Mouse (Mus musculus) liver, embryonic 16.5 days (tissue): ENCODE measurements around the gene Rgp1. TPM values are rescaled to one million over a fixed set of nuclear protein-coding genes. Genes with fewer than 3 reads are reported as not detected.
A peak's percentile ranks its signal among the peaks of the same experiment; 100 is the strongest.

Source experiments
- ATAC-seq: fragments of 200-750 bp; cut with Nextera tagmentation; 2 replicates; pipeline ENCODE4 v1.8.0; 2017; ENCODE audit warnings: low read depth, mild to moderate bottlenecking, moderate number of reproducible peaks, moderate library complexity
- H3K27ac ChIP-seq: fragments of 300-500 bp; sonication (generic); 2 replicates; pipeline ENCODE4 v1.5.1; 2014; ENCODE audit warnings: mild to moderate bottlenecking, low read length
- H3K27me3 ChIP-seq: fragments of 300-500 bp; sonication (generic); 2 replicates; pipeline ENCODE4 v1.6.1; 2014; ENCODE audit warnings: low read depth, low read length, mixed read lengths; ENCODE audit not compliant: control insufficient read depth, insufficient read depth
- H3K36me3 ChIP-seq: fragments of 300-500 bp; sonication (generic); 2 replicates; pipeline ENCODE4 v1.6.1; 2014; ENCODE audit warnings: mild to moderate bottlenecking; ENCODE audit not compliant: control insufficient read depth, insufficient read depth
- H3K4me1 ChIP-seq: fragments of 300-500 bp; sonication (generic); 2 replicates; pipeline ENCODE4 v1.6.1; 2014; ENCODE audit warnings: low read depth, low read length, mixed read lengths; ENCODE audit not compliant: control insufficient read depth
- H3K4me2 ChIP-seq: fragments of 300-500 bp; sonication (generic); 2 replicates; pipeline ENCODE4 v1.6.1; 2014; ENCODE audit warnings: low read depth, low read length, mixed read lengths
- H3K4me3 ChIP-seq: fragments of 300-500 bp; sonication (generic); 2 replicates; pipeline ENCODE4 v1.5.1; 2014; ENCODE audit warnings: low read depth, mild to moderate bottlenecking, low read length
- H3K9ac ChIP-seq: fragments of 300-500 bp; sonication (generic); 2 replicates; pipeline ENCODE4 v1.6.1; 2014; ENCODE audit warnings: low read depth, low read length
- H3K9me3 ChIP-seq: fragments of 300-500 bp; sonication (generic); replicated peaks from 2 replicates; pipeline ENCODE4 v1.6.1; 2016; ENCODE audit warnings: low read length; ENCODE audit not compliant: control insufficient read depth
- WGBS: fragments of 180-500 bp; shearing (Covaris S2); extraction: QIAGEN DNeasy Blood & Tissue Kit; methylation state at CpG from one replicate; pipeline ENCODE4 v1.1.7; 2014; ENCODE audit not compliant: insufficient replicate concordance; 5-methylcytosine and 5-hydroxymethylcytosine counted together
- polyA plus RNA-seq: library from polyadenylated mRNA; unstranded; fragments of >200 nt; fragmentation: Nextera tagmentation; extraction: Ambion mirVana; gene quantifications from 2 replicates; pipeline ENCODE4 v1.2.1, GENCODE M21; 2015

Gene Rgp1
- polyA plus RNA-seq, 1 experiment from 2014 or later, result 15.6 TPM

- WGBS, result 40% methylated on average over 7 of the region's 7 CpGs
- Histone ChIP-seq H3K4me3 (no peak overlapping the region), H3K4me1 (peaks cover 39% of the 10 kb centered on the region), H3K27me3 (no peaks in the 10 kb centered on the region), H3K4me2 (peak overlapping the region; percentile 49), H3K36me3 (no peaks in the 10 kb centered on the region), H3K9ac (peak overlapping the region; percentile 46), H3K9me3 (no peaks in the 10 kb centered on the region), H3K27ac (peak overlapping the region; percentile 93)
- peak; percentile 70 for ATAC-seq
Observed at GRCm38 (mm10) chr4:43598650-43599380, 20.3 kb downstream of the Rgp1 start.

GRCm38 (mm10) chr4:43600195-43600934 lies 21.9 kb downstream of the Rgp1 start:
- no peaks in the 10 kb centered on the region for H3K36me3 ChIP-seq
- H3K4me3 ChIP-seq, result peak overlapping the region; percentile 18; the same call in 1 of the 2 replicates
- no peak for ATAC-seq
- H3K27me3 ChIP-seq, result no peaks in the 10 kb centered on the region
- peaks cover 54% of the 10 kb centered on the region for H3K4me1 ChIP-seq
- peak overlapping the region; percentile 78 for H3K27ac ChIP-seq
- peak overlapping the region; percentile 42; the same call in 1 of the 2 replicates for H3K9ac ChIP-seq
- 41% methylated on average over 9 of the region's 9 CpGs for WGBS
- H3K4me2 ChIP-seq, result peak overlapping the region; percentile 43
- no peaks in the 10 kb centered on the region for H3K9me3 ChIP-seq

GRCm38 (mm10) chr4:43604099-43604498 lies 25.6 kb downstream of the Rgp1 start:
- H3K27ac ChIP-seq, result peak overlapping the region; percentile 67

GRCm38 (mm10) chr4:43604751-43605685 lies 26.5 kb downstream of the Rgp1 start:
- peak; percentile 98 for ATAC-seq
- Histone ChIP-seq H3K9me3 (no peaks in the 10 kb centered on the region), H3K36me3 (no peaks in the 10 kb centered on the region), H3K27me3 (no peaks in the 10 kb centered on the region), H3K4me3 (peak overlapping the region; percentile 33), H3K4me2 (peak overlapping the region; percentile 58), H3K4me1 (peaks cover 36% of the 10 kb centered on the region), H3K9ac (peak overlapping the region; percentile 47), H3K27ac (peak overlapping the region; percentile 94)
- 39% methylated on average over 9 of the region's 9 CpGs for WGBS

More at GRCm38 (mm10) chr4:43604099-43604498, 25.6 kb downstream of the Rgp1 start:
- ATAC-seq, result no peak
- peaks cover 43% of the 10 kb centered on the region for H3K4me1 ChIP-seq
- H3K9ac ChIP-seq, result no peak overlapping the region; the same call in 1 of the 2 replicates
- 56% methylated on average over 3 of the region's 3 CpGs for WGBS
- H3K36me3 ChIP-seq, result no peaks in the 10 kb centered on the region
- H3K27me3 ChIP-seq, result no peaks in the 10 kb centered on the region
- no peak overlapping the region for H3K4me3 ChIP-seq
- no peak overlapping the region; the same call in 1 of the 2 replicates for H3K4me2 ChIP-seq
- H3K9me3 ChIP-seq, result no peaks in the 10 kb centered on the region

- Histone ChIP-seq H3K4me1 (peaks cover 8% of the 10 kb centered on the region), H3K27me3 (no peaks in the 10 kb centered on the region), H3K4me3 (no peak overlapping the region), H3K9me3 (no peaks in the 10 kb centered on the region), H3K9ac (peak overlapping the region; percentile 42; the same call in 1 of the 2 replicates), H3K27ac (peak overlapping the region; percentile 66), H3K4me2 (peak overlapping the region; percentile 27), H3K36me3 (no peaks in the 10 kb centered on the region)
- ATAC-seq, result peak; percentile 68
- 15% methylated on average over 10 of the region's 10 CpGs for WGBS
Observed at GRCm38 (mm10) chr4:43612534-43612933, 34.0 kb downstream of the Rgp1 start.

- H3K27ac ChIP-seq, result peak overlapping the region; percentile 68
- no peaks in the 10 kb centered on the region for H3K9me3 ChIP-seq
- H3K9ac ChIP-seq, result no peak overlapping the region
- H3K36me3 ChIP-seq, result no peaks in the 10 kb centered on the region
- H3K4me3 ChIP-seq, result no peak overlapping the region
- H3K4me1 ChIP-seq, result peaks cover 8% of the 10 kb centered on the region
- peak; percentile 67; the same call in 1 of the 2 replicates for ATAC-seq
- H3K27me3 ChIP-seq, result no peaks in the 10 kb centered on the region
- H3K4me2 ChIP-seq, result peak overlapping the region; percentile 27
- whole genome bisulfite sequencing, result 28% methylated on average over 3 of the region's 3 CpGs
Observed at GRCm38 (mm10) chr4:43613060-43613730, 34.7 kb downstream of the Rgp1 start.

- no peak for ATAC-seq
- H3K9me3 ChIP-seq, result peaks cover 5% of the 10 kb centered on the region; the same call in 1 of the 2 replicates
- no peak overlapping the region for H3K4me3 ChIP-seq
- H3K27me3 ChIP-seq, result no peaks in the 10 kb centered on the region
- no peak overlapping the region for H3K27ac ChIP-seq
- H3K36me3 ChIP-seq, result no peaks in the 10 kb centered on the region
- H3K4me1 ChIP-seq, result no peaks in the 10 kb centered on the region
- H3K4me2 ChIP-seq, result no peak overlapping the region
- H3K9ac ChIP-seq, result no peak overlapping the region
- 70% methylated on average over 4 of the region's 4 CpGs for WGBS
Observed at GRCm38 (mm10) chr4:43620146-43620778, 41.7 kb downstream of the Rgp1 start.
